Mouse (Mus musculus): ENCODE results near the gene Nr2c2.

DNA sequence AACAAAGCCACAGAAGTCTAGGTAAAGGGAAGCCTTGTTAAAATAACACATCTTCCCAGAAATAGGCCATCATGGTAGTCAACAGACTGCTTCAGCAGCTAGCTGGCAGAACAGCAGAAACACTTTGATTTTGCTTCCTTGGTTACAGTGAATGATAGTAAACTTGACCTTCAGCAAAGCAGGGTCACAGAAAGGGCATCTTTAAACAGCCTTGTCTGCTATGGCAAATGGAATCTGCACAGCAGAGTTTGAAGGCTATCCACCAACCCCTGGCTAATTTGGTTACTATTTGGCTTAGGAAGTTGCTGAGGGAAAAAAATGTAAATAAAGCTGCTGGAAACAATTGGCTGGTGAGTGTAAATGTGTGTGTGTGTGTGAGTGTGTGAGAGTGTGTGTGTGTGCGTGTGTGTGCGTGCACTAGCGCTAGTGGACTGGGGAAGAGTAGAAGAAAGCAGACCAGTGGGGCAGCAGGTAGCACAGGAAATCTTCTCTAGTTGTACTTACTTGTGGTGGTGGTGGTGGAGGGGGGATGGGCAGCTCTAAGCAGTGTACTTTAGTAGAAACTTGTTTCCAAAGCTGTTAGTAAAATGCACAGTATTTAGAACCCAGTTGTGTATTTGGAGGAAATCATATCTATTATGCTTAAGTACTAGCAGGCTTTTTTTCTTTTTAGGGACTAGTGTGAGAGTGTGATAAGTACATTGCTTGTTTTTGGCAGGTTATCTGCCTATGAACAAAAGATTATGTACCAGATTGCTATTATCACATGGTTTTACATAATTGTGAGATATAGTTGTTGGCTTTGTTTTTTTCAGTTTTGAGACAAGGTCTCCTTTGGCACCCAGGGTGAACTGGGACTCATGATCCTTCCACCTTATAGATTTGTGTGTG lies 41.1 kb downstream of the Nr2c2 start:
- TF ChIP-seq CTCF (IDR thresholded peaks at IDR 0.05; ENCODE audit: extremely low read depth, insufficient read length, insufficient replicate concordance, low read depth, low read length) (no peak), POLR2A (IDR thresholded peaks at IDR 0.05; ENCODE audit: low read depth, low read length) (no peak)
